ENCODE assay signal across 18 mouse cellular contexts in genomic region chr2:22044949-22045348, GRCm38 (mm10).
"Had no signal": no experiment of that assay in that cellular context is flagged by ENCODE, and none has a peak within 500 bp of the region (broad histone marks: within the 10 kb centered on the region; RNA-seq: fewer than 3 reads in every experiment).

No protein-coding gene starts in this region.

- H3K9ac ChIP-seq: liver, postnatal 0 days; lung, embryonic 15.5 days; midbrain, embryonic 12.5 days; neural tube, embryonic 12.5 days had no signal

- H3K9me3 ChIP-seq: lung, embryonic 15.5 days; midbrain, embryonic 12.5 days; neural tube, embryonic 12.5 days had no signal

- H3K4me2 ChIP-seq: lung, embryonic 15.5 days; midbrain, embryonic 12.5 days; neural tube, embryonic 12.5 days had no signal

- H3K27ac ChIP-seq: lung, embryonic 15.5 days; macrophage; midbrain, embryonic 12.5 days; neural tube, embryonic 12.5 days had no signal

- ATAC-seq: liver, postnatal 0 days; lung, postnatal 0 days had no signal

- H3K4me3 ChIP-seq: lung, embryonic 15.5 days; megakaryocyte, embryonic 14.5 days; midbrain, embryonic 12.5 days; neural tube, embryonic 12.5 days had no signal

- H3K36me3 ChIP-seq: lung, embryonic 15.5 days; midbrain, embryonic 12.5 days; neural tube, embryonic 12.5 days had no signal

- H3K4me1 ChIP-seq: lung, embryonic 15.5 days; megakaryocyte, embryonic 14.5 days; midbrain, embryonic 12.5 days; neural tube, embryonic 12.5 days had no signal

- H3K27me3 ChIP-seq: lung, embryonic 15.5 days; megakaryocyte, embryonic 14.5 days; midbrain, embryonic 12.5 days; neural tube, embryonic 12.5 days had no signal

- DNase-seq: liver, postnatal 0 days; lung, adult 2 months; lung, postnatal 14 days; lung, postnatal 36 days; midbrain, embryonic 14.5 days; right cerebral cortex, adult 18-20 months; right cerebral cortex, postnatal 25 days; right cerebral cortex, postnatal 4 days; spleen, adult 18-20 months; thymus, adult 18-20 months; thymus, postnatal 14 days; thymus, postnatal 36 days had no signal
